Mouse (Mus musculus): ENCODE data around the gene Cilp. TPM values are rescaled to one million over a fixed set of nuclear protein-coding genes. Genes with fewer than 3 reads are reported as not detected.
"Not testable (repeated sequence)": the region's sequence is repeated elsewhere in the genome, so short reads cannot be mapped to it uniquely, and the experiment has no call there.

Gene Cilp
- polyA plus RNA-seq (2015; fragmentation: Nextera tagmentation; extraction: Ambion mirVana) = 0.04 TPM in 1 of 2 replicates, not detected in the other

DNA sequence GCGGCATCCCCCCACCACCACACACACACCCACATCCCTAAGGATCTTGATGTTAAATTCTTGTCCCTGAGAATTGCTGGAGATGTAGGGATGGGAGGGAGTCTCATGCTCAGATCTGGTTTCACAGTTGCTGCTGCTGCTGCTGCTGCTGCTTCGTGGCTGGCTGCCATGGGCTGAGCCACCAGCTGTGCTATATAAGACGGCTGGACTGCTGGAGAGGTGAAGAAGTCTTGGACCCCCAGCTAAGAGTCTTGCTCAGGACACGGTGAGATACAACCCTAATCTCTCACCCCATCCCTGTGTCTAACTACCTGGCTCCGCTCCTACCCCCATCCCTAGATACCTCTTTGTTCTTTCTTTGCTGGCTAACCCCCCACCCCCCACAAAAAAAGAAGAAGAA lies at the start of gene Cilp:
Gene Cilp (plus strand): TSS at position 222 of the 400 bp plus-strand sequence.
- WGBS = 38% methylated on average over 5 of the region's 5 CpGs
- H3K27ac ChIP-seq (replicated peaks) = no peak within 1 kb of the TSS
- H3K36me3 ChIP-seq = no peaks in the 10 kb centered on the region
- no peak for ATAC-seq (ENCODE audit: extremely low read depth, insufficient number of reproducible peaks, low FRiP score, low TSS enrichment)
- no peak within 1 kb of the TSS for H3K9ac ChIP-seq
- peaks cover 9% of the 10 kb centered on the region for H3K27me3 ChIP-seq (replicated peaks)
- no peaks in the 10 kb centered on the region for H3K9me3 ChIP-seq
- no peak within 1 kb of the TSS for H3K4me2 ChIP-seq
- 0 out of 2 replicates have a peak, but pooled peaks cover 5% of the 10 kb centered on the region for H3K4me1 ChIP-seq
- no peak within 1 kb of the TSS for H3K4me3 ChIP-seq

- H3K27ac ChIP-seq (replicated peaks) = peak overlapping the region; percentile 95
- ATAC-seq (ENCODE audit: extremely low read depth, insufficient number of reproducible peaks, low FRiP score, low TSS enrichment) = peak; percentile 15; the same call in 1 of the 2 replicates
- H3K4me1 ChIP-seq = peaks cover 31% of the 10 kb centered on the region
- H3K9me3 ChIP-seq = no peaks in the 10 kb centered on the region
- peak overlapping the region; percentile 96 for H3K4me2 ChIP-seq
- WGBS = 9% methylated on average over 31 of the region's 31 CpGs
- H3K4me3 ChIP-seq = peak overlapping the region; percentile 77
- no peaks in the 10 kb centered on the region for H3K36me3 ChIP-seq
- peak overlapping the region; percentile 91 for H3K9ac ChIP-seq
- H3K27me3 ChIP-seq (replicated peaks) = no peaks in the 10 kb centered on the region
Measured at GRCm38 (mm10) chr9:65215494-65216126, 49.4 kb upstream of the Cilp start.

DNA sequence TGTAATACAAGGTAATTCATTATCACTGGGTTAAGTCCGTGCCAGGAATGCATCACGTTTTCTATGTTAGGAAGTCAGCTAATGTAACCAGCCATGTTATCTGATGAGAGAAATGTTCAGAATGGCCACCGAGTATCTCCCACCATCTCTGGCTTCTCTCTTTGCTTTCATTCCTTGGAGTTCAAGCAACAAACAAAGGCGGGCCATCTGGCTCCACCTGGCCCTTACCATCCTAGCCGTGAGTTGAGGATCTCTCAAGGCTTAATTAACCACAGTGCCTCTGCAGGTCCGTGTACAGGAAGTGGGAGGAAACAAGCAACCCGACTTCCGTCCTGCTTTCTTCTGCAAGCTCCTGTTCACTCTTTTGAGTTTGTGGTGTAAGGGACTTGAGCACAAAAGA lies 48.0 kb upstream of the Cilp start:
- no peak overlapping the region; the same call in 1 of the 2 replicates for H3K27ac ChIP-seq (replicated peaks)
- H3K9ac ChIP-seq = no peak overlapping the region
- H3K36me3 ChIP-seq = no peaks in the 10 kb centered on the region
- H3K4me2 ChIP-seq = peak overlapping the region; percentile 96; the same call in 1 of the 2 replicates
- no peak for ATAC-seq (ENCODE audit: extremely low read depth, insufficient number of reproducible peaks, low FRiP score, low TSS enrichment)
- 59% methylated on average over 8 of the region's 8 CpGs for WGBS
- H3K27me3 ChIP-seq (replicated peaks) = no peaks in the 10 kb centered on the region
- no peak overlapping the region for H3K4me3 ChIP-seq
- H3K9me3 ChIP-seq = no peaks in the 10 kb centered on the region
- H3K4me1 ChIP-seq = peaks cover 31% of the 10 kb centered on the region

DNA sequence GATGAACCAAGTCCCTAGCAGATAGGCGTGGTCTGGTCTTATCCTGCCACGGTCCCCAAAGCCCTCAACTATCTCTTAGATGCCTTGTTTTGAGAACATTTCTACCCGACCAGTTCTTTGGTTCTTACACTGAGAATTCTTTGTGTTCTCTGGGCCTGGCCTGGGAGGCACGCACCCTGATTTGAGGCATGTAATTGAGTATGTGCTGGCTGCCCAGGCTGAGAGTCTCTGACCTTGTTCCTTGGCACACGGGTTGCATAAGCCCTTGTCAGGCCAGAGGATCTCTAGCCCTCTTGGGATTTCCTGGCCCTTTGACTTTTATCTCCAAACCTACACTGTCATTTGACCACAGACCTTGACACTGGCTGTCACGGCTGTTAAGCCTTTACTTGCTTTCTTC lies 47.3 kb upstream of the Cilp start:
- Histone ChIP-seq H3K4me3 (no peak overlapping the region), H3K9ac (peak overlapping the region; percentile 25; the same call in 1 of the 2 replicates), H3K27me3 (replicated peaks) (no peaks in the 10 kb centered on the region), H3K36me3 (no peaks in the 10 kb centered on the region), H3K27ac (replicated peaks) (no peak overlapping the region; the same call in 1 of the 2 replicates), H3K4me1 (peaks cover 31% of the 10 kb centered on the region), H3K9me3 (no peaks in the 10 kb centered on the region), H3K4me2 (peak overlapping the region; percentile 96; the same call in 1 of the 2 replicates)
- ATAC-seq (ENCODE audit: extremely low read depth, insufficient number of reproducible peaks, low FRiP score, low TSS enrichment) = no peak
- 55% methylated on average over 6 of the region's 6 CpGs for WGBS

DNA sequence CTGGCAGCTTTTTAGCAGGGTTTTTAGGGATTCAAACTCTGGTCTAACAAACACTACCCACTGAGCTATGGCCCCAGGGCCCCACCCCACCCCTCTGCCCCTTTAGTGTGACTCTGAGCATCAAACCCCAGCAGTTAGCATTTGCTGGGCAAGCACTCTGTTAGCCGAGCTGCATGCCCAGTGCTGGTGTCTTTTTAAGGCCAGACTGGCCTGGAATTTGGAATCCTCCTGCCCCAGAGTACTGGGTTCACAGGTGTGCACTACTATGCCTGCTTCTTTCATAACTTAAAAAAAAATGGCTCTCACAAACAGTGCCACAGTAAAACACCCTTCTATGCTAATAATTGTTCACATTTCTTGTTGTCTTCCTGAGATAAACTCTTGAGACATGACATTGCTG lies 46.1 kb upstream of the Cilp start:
- no peaks in the 10 kb centered on the region for H3K27me3 ChIP-seq (replicated peaks)
- H3K4me2 ChIP-seq = no peak overlapping the region
- H3K4me3 ChIP-seq = no peak overlapping the region
- no peak for ATAC-seq (ENCODE audit: extremely low read depth, insufficient number of reproducible peaks, low FRiP score, low TSS enrichment)
- peaks cover 31% of the 10 kb centered on the region for H3K4me1 ChIP-seq
- no peaks in the 10 kb centered on the region for H3K9me3 ChIP-seq
- H3K36me3 ChIP-seq = no peaks in the 10 kb centered on the region
- H3K27ac ChIP-seq (replicated peaks) = 0 out of 2 replicates have a peak overlapping the region, but pooled peaks have one; percentile 24
- WGBS = 73% methylated on average over 1 of the region's 1 CpGs
- H3K9ac ChIP-seq = no peak overlapping the region

- 54% methylated on average over 3 of the region's 3 CpGs for WGBS
- peaks cover 25% of the 10 kb centered on the region for H3K4me1 ChIP-seq
- not testable (repeated sequence) for H3K4me2 ChIP-seq; H3K4me3 ChIP-seq; H3K9me3 ChIP-seq; H3K36me3 ChIP-seq; ATAC-seq (ENCODE audit: extremely low read depth, insufficient number of reproducible peaks, low FRiP score, low TSS enrichment); H3K9ac ChIP-seq; H3K27ac ChIP-seq (replicated peaks); H3K27me3 ChIP-seq (replicated peaks)
Measured at GRCm38 (mm10) chr9:65220398-65220797, 44.6 kb upstream of the Cilp start.

- no peak overlapping the region for H3K9ac ChIP-seq
- no peaks in the 10 kb centered on the region for H3K4me1 ChIP-seq
- H3K9me3 ChIP-seq = no peaks in the 10 kb centered on the region
- no peak overlapping the region for H3K4me3 ChIP-seq
- H3K36me3 ChIP-seq = peaks cover 10% of the 10 kb centered on the region
- H3K4me2 ChIP-seq = no peak overlapping the region
- no peak for ATAC-seq (ENCODE audit: extremely low read depth, insufficient number of reproducible peaks, low FRiP score, low TSS enrichment)
- no peaks in the 10 kb centered on the region for H3K27me3 ChIP-seq (replicated peaks)
- no peak overlapping the region for H3K27ac ChIP-seq (replicated peaks)
- WGBS = 72% methylated on average over 6 of the region's 6 CpGs
Measured at GRCm38 (mm10) chr9:65223927-65224326, 41.1 kb upstream of the Cilp start.

DNA sequence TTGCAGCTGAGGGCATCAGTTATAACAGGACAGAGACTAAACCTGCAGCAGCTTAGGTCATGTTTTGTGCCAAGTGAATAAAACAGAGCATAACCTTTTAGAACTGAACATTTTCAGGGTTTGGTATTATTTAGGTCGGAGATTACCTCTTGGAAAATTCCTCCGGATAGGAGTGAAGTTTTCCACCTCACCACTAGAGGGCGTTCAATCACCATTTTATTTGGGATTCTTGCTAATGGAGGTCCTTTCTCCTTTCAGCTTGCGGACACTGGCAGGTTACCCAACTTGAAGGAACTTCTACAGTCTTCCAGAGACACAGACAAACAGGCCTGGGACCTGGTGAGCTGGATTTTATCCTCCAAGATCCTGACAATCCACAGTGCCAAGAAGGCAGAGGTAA lies 39.2 kb upstream of the Cilp start:
- Histone ChIP-seq H3K9me3 (no peaks in the 10 kb centered on the region), H3K9ac (no peak overlapping the region), H3K27me3 (replicated peaks) (no peaks in the 10 kb centered on the region), H3K36me3 (peaks cover 27% of the 10 kb centered on the region), H3K4me3 (no peak overlapping the region), H3K27ac (replicated peaks) (no peak overlapping the region), H3K4me1 (no peaks in the 10 kb centered on the region), H3K4me2 (no peak overlapping the region)
- 31% methylated on average over 4 of the region's 4 CpGs for WGBS
- ATAC-seq (ENCODE audit: extremely low read depth, insufficient number of reproducible peaks, low FRiP score, low TSS enrichment) = no peak

GRCm38 (mm10) chr9:65230250-65230649 lies 34.7 kb upstream of the Cilp start:
- Histone ChIP-seq H3K9ac (no peak overlapping the region), H3K36me3 (peaks cover 50% of the 10 kb centered on the region), H3K27me3 (replicated peaks) (no peaks in the 10 kb centered on the region), H3K27ac (replicated peaks) (no peak overlapping the region), H3K4me3 (no peak overlapping the region), H3K9me3 (no peaks in the 10 kb centered on the region), H3K4me2 (no peak overlapping the region), H3K4me1 (no peaks in the 10 kb centered on the region)
- 70% methylated on average over 6 of the region's 6 CpGs for WGBS
- ATAC-seq (ENCODE audit: extremely low read depth, insufficient number of reproducible peaks, low FRiP score, low TSS enrichment) = no peak

DNA sequence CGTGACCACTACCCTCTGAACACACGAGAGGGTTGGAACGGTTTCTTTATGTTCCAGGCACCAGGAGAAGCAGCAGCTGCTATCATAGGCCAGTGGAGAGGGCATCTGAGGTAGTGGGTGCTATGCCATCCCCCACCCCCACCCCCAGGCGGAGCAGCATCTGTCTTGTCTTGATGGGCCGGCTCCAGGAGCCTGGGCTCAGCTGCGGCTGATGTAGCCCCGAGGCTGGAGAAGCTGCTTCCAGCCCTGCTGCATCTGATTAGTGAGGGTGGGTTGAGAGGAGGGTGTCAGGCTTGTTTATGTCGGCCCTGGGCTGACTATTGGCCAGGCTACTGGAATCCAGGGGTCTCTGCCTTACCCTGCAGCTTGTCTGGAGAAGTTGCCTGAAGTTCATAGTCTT lies 33.7 kb upstream of the Cilp start:
- WGBS = 52% methylated on average over 8 of the region's 8 CpGs

DNA sequence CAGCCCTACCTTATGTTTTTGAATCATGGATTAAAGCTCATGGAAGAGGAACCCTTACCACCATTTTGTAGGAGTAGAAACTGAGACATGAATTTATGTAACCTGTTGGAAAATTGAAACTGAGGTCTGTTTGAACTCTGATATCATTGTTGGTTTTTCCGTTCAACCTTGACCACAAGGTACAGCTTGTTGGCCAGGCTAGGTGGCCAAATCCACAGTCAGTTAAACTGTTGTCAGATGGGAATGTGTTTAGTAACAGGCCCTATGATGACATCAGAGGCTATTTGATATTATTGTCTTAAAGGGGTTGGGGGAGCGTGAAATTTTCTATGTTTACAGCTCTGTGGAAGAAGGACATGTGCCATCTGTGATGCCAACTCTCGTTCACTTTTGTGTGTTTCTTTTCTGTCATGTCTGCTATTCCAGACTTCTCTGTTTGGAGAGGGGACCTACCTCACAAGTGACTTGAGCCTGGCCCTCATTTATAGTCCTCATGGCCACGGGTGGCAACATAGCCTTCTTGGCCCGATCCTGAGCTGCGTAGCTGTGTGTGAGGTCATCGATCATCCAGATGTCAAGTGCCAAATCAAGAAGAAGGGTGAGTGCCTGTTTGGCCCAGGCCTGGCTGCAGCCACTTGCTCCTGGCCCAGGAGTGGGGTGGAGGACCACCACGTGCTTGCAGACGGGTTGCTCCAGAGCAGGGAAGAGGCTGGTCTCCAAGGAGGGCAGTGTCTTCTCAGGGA lies 31.6 kb upstream of the Cilp start:
- ATAC-seq (ENCODE audit: extremely low read depth, insufficient number of reproducible peaks, low FRiP score, low TSS enrichment) = no peak
- Histone ChIP-seq H3K9ac (no peak overlapping the region), H3K4me1 (no peaks in the 10 kb centered on the region), H3K4me2 (no peak overlapping the region), H3K4me3 (no peak overlapping the region), H3K9me3 (no peaks in the 10 kb centered on the region), H3K36me3 (peaks cover 65% of the 10 kb centered on the region), H3K27me3 (replicated peaks) (no peaks in the 10 kb centered on the region), H3K27ac (replicated peaks) (no peak overlapping the region)
- WGBS = 85% methylated on average over 9 of the region's 9 CpGs

More for the DNA sequence above, 33.7 kb upstream of the Cilp start:
- H3K4me2 ChIP-seq = no peak overlapping the region
- no peaks in the 10 kb centered on the region for H3K4me1 ChIP-seq
- H3K9ac ChIP-seq = no peak overlapping the region
- peaks cover 52% of the 10 kb centered on the region for H3K36me3 ChIP-seq
- no peaks in the 10 kb centered on the region for H3K27me3 ChIP-seq (replicated peaks)
- no peaks in the 10 kb centered on the region for H3K9me3 ChIP-seq
- no peak overlapping the region for H3K27ac ChIP-seq (replicated peaks)
- no peak for ATAC-seq (ENCODE audit: extremely low read depth, insufficient number of reproducible peaks, low FRiP score, low TSS enrichment)
- no peak overlapping the region for H3K4me3 ChIP-seq
